Mouse (Mus musculus): Measurements from ENCODE around the gene Sebox. TPM values are rescaled to one million over a fixed set of nuclear protein-coding genes. Genes with fewer than 3 reads are reported as not detected.
A peak's percentile ranks its signal among the peaks of the same experiment; 100 is the strongest.
"Not testable (repeated sequence)": the region's sequence is repeated elsewhere in the genome, so short reads cannot be mapped to it uniquely, and the experiment has no call there.

Gene Sebox
- polyA plus RNA-seq, 1 experiment from 2014 or later, result not detected

GRCm38 (mm10) chr11:78531515-78531914, 28.3 kb downstream of the Sebox start:
- not testable (repeated sequence) for H3K27me3 ChIP-seq (ENCODE audit: control insufficient read depth, insufficient read depth, low read length); H3K9me3 ChIP-seq (replicated peaks; ENCODE audit: control insufficient read depth, low read length); H3K4me3 ChIP-seq (ENCODE audit: low read depth, low read length); ATAC-seq (replicated peaks; ENCODE audit: insufficient number of reproducible peaks, low FRiP score, low TSS enrichment, low read depth); H3K9ac ChIP-seq (replicated peaks; ENCODE audit: low read length); H3K27ac ChIP-seq (replicated peaks; ENCODE audit: low read depth, low read length); H3K4me2 ChIP-seq (ENCODE audit: low read depth, low read length); H3K4me1 ChIP-seq (ENCODE audit: control insufficient read depth, insufficient read depth, low read length); DNase-seq (ENCODE audit: low spot score); H3K36me3 ChIP-seq (replicated peaks; ENCODE audit: control insufficient read depth, insufficient read depth, low read depth, low read length)
- 96% methylated on average over 10 of the region's 10 CpGs for WGBS

DNA sequence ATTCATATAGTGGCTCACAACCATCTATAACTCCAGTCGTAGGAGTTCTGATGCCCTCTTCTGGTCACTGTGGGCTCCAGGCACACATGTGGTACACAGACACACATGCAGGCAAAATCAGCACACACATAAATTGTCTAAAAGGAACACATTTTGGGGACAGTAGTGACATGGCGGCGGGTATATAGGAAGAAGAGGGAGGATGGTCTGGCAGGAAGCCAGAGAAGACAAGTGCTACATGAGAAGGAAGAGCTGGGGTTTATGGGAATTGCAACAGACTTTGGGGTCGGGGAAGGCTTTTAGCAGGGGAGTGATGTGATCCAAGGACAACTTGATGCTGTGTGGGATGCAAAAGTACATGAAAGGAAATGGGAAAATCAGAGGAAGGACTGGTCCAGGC, 31.3 kb downstream of the Sebox start:
- Histone ChIP-seq H3K4me1 (ENCODE audit: control insufficient read depth, insufficient read depth, low read length) (no peaks in the 10 kb centered on the region; the same call in 1 of the 2 replicates), H3K36me3 (replicated peaks; ENCODE audit: control insufficient read depth, insufficient read depth, low read depth, low read length) (no peaks in the 10 kb centered on the region; the same call in 1 of the 2 replicates), H3K9ac (replicated peaks; ENCODE audit: low read length) (no peak overlapping the region), H3K27me3 (ENCODE audit: control insufficient read depth, insufficient read depth, low read length) (no peaks in the 10 kb centered on the region), H3K4me2 (ENCODE audit: low read depth, low read length) (no peak overlapping the region), H3K27ac (replicated peaks; ENCODE audit: low read depth, low read length) (no peak overlapping the region), H3K9me3 (replicated peaks; ENCODE audit: control insufficient read depth, low read length) (no peaks in the 10 kb centered on the region), H3K4me3 (ENCODE audit: low read depth, low read length) (no peak overlapping the region)
- WGBS, result 93% methylated on average over 4 of the region's 4 CpGs
- DNase-seq (ENCODE audit: low spot score) (no peak), ATAC-seq (replicated peaks; ENCODE audit: insufficient number of reproducible peaks, low FRiP score, low TSS enrichment, low read depth) (no peak)

- peak overlapping the region; percentile 75 for H3K27ac ChIP-seq (replicated peaks; ENCODE audit: low read depth, low read length)
- under 1% methylated on average over 23 of the region's 23 CpGs for WGBS
- peak overlapping the region; percentile 83 for H3K4me3 ChIP-seq (ENCODE audit: low read depth, low read length)
- ATAC-seq (replicated peaks; ENCODE audit: insufficient number of reproducible peaks, low FRiP score, low TSS enrichment, low read depth), result no peak; the same call in 1 of the 2 replicates
- peak overlapping the region; percentile 64 for H3K4me2 ChIP-seq (ENCODE audit: low read depth, low read length)
- no peaks in the 10 kb centered on the region for H3K27me3 ChIP-seq (ENCODE audit: control insufficient read depth, insufficient read depth, low read length)
- no peaks in the 10 kb centered on the region; the same call in 1 of the 2 replicates for H3K4me1 ChIP-seq (ENCODE audit: control insufficient read depth, insufficient read depth, low read length)
- peak overlapping the region; percentile 87 for H3K9ac ChIP-seq (replicated peaks; ENCODE audit: low read length)
- H3K9me3 ChIP-seq (replicated peaks; ENCODE audit: control insufficient read depth, low read length), result no peaks in the 10 kb centered on the region
- DNase-seq (ENCODE audit: low spot score), result peak; percentile 75
- H3K36me3 ChIP-seq (replicated peaks; ENCODE audit: control insufficient read depth, insufficient read depth, low read depth, low read length), result no peaks in the 10 kb centered on the region
These were observed 32.3 kb downstream of the Sebox start for GRCm38 (mm10) chr11:78535376-78536079.

DNA sequence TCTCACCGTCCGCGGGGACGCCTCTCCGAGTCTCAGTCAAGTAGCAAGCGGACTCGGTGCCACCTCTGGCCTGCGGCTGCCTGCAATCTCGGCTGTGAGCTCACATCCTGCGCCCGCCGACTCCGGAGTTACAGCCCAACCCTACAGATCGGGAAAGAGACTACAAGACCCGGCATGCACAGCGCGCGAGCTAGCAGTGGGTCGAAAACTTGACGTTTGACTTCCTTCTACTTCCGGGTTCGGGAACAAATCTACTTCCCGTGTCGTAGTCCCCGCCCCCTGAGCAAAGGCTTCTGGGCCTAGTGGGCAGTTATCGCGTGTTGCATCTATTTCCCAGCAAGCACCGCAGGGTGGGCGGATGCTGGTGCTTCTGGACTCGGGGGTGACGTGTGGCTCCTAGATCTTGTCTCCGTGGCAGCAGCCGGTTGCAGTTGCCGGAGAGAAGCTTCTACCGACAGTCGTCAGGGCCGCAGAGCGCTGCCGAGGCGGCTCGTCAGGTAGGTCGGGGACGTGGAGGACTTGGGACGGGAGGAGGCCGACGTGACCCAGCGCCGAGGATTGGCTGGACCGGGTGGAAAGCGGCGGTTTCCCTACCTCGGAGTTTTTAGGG, 32.9 kb downstream of the Sebox start, which contains the start of the genes Tnfaip1 and Ift20:
Gene Tnfaip1, minus strand, starts transcription at position 253 of the 610 bp plus-strand sequence.
Gene Ift20, plus strand, starts transcription at position 282 of the 610 bp plus-strand sequence.
- under 1% methylated on average over 52 of the region's 52 CpGs for WGBS
- no peaks in the 10 kb centered on the region for H3K27me3 ChIP-seq (ENCODE audit: control insufficient read depth, insufficient read depth, low read length)
- H3K36me3 ChIP-seq (replicated peaks; ENCODE audit: control insufficient read depth, insufficient read depth, low read depth, low read length), result no peaks in the 10 kb centered on the region
- H3K4me2 ChIP-seq (ENCODE audit: low read depth, low read length), result peak within 1 kb of the TSS; percentile 75
- H3K27ac ChIP-seq (replicated peaks; ENCODE audit: low read depth, low read length), result peak within 1 kb of the TSS; percentile 75
- H3K4me1 ChIP-seq (ENCODE audit: control insufficient read depth, insufficient read depth, low read length), result no peaks in the 10 kb centered on the region; the same call in 1 of the 2 replicates
- DNase-seq (ENCODE audit: low spot score) (peak; percentile 99), ATAC-seq (replicated peaks; ENCODE audit: insufficient number of reproducible peaks, low FRiP score, low TSS enrichment, low read depth) (peak; percentile 98)
- peak within 1 kb of the TSS; percentile 87 for H3K9ac ChIP-seq (replicated peaks; ENCODE audit: low read length)
- no peaks in the 10 kb centered on the region for H3K9me3 ChIP-seq (replicated peaks; ENCODE audit: control insufficient read depth, low read length)
- peak within 1 kb of the TSS; percentile 83 for H3K4me3 ChIP-seq (ENCODE audit: low read depth, low read length)

GRCm38 (mm10) chr11:78536690-78537084, 33.4 kb downstream of the Sebox start:
- no peaks in the 10 kb centered on the region; the same call in 1 of the 2 replicates for H3K4me1 ChIP-seq (ENCODE audit: control insufficient read depth, insufficient read depth, low read length)
- 4% methylated on average over 14 of the region's 14 CpGs for WGBS
- no peaks in the 10 kb centered on the region for H3K27me3 ChIP-seq (ENCODE audit: control insufficient read depth, insufficient read depth, low read length)
- H3K27ac ChIP-seq (replicated peaks; ENCODE audit: low read depth, low read length), result peak overlapping the region; percentile 47; the same call in 1 of the 2 replicates
- no peak for DNase-seq (ENCODE audit: low spot score)
- H3K36me3 ChIP-seq (replicated peaks; ENCODE audit: control insufficient read depth, insufficient read depth, low read depth, low read length), result no peaks in the 10 kb centered on the region
- no peak for ATAC-seq (replicated peaks; ENCODE audit: insufficient number of reproducible peaks, low FRiP score, low TSS enrichment, low read depth)
- peak overlapping the region; percentile 82 for H3K9ac ChIP-seq (replicated peaks; ENCODE audit: low read length)
- H3K4me2 ChIP-seq (ENCODE audit: low read depth, low read length), result peak overlapping the region; percentile 75
- peak overlapping the region; percentile 83 for H3K4me3 ChIP-seq (ENCODE audit: low read depth, low read length)
- H3K9me3 ChIP-seq (replicated peaks; ENCODE audit: control insufficient read depth, low read length), result no peaks in the 10 kb centered on the region

DNA sequence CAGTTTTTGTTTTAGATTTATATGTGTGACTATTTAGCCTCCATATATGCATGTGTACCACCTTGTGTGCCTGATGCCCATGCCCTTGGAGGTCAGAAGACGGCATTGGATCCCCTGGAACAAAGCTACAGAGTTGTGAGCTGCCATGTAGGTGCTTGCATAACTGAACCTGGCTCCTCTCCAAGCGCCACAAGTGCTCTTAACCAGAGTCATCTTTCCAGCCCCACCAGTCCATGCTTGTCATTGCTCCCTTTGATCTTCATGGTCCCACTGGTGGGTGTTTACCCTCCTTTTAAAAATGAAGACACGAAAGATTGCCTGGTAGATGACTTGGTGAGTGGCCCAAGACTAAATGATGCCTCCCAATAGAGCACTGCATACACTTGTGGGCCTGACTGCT, 37.1 kb downstream of the Sebox start:
- H3K4me2 ChIP-seq (ENCODE audit: low read depth, low read length), result no peak overlapping the region
- no peak overlapping the region for H3K9ac ChIP-seq (replicated peaks; ENCODE audit: low read length)
- H3K27me3 ChIP-seq (ENCODE audit: control insufficient read depth, insufficient read depth, low read length), result no peaks in the 10 kb centered on the region
- DNase-seq (ENCODE audit: low spot score), result no peak
- no peak for ATAC-seq (replicated peaks; ENCODE audit: insufficient number of reproducible peaks, low FRiP score, low TSS enrichment, low read depth)
- no peaks in the 10 kb centered on the region; the same call in 1 of the 2 replicates for H3K4me1 ChIP-seq (ENCODE audit: control insufficient read depth, insufficient read depth, low read length)
- H3K36me3 ChIP-seq (replicated peaks; ENCODE audit: control insufficient read depth, insufficient read depth, low read depth, low read length), result no peaks in the 10 kb centered on the region
- no peak overlapping the region for H3K27ac ChIP-seq (replicated peaks; ENCODE audit: low read depth, low read length)
- WGBS, result 88% methylated on average over 3 of the region's 3 CpGs
- no peak overlapping the region for H3K4me3 ChIP-seq (ENCODE audit: low read depth, low read length)
- no peaks in the 10 kb centered on the region for H3K9me3 ChIP-seq (replicated peaks; ENCODE audit: control insufficient read depth, low read length)

DNA sequence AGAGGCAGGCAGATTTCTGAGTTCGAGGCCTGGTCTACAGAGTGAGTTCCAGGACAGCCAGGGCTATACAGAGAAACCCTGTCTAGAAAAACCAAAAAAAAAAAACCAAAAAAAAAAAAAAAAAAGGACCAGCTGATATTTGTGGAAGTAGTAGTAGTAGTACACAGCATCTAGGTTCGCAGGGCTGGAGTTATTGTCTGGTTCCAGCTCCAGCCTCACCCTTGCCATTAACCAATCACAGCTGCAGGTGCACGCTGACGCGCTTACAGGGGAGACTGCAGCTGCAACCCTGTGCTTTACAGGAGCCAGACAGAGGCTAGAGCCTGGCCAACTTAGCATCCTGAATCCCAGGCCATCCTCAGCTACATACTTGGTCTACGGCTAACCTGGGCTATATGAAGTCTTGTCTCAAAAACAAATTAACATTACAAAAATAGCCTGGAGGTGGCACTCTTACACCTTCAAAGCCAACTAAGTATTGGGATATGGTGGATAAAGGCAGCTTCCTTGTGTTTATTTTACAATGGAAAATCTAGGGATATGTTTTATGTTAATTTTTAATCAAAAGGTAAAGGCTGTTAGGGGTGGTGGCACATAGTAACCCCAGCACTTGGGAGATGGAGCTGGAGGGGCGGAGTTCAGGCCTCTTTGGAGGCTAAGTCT, 41.3 kb downstream of the Sebox start:
- Histone ChIP-seq H3K4me2 (ENCODE audit: low read depth, low read length) (no peak overlapping the region), H3K9ac (replicated peaks; ENCODE audit: low read length) (no peak overlapping the region), H3K4me1 (ENCODE audit: control insufficient read depth, insufficient read depth, low read length) (peaks cover 2% of the 10 kb centered on the region), H3K4me3 (ENCODE audit: low read depth, low read length) (no peak overlapping the region), H3K27ac (replicated peaks; ENCODE audit: low read depth, low read length) (no peak overlapping the region), H3K27me3 (ENCODE audit: control insufficient read depth, insufficient read depth, low read length) (no peaks in the 10 kb centered on the region), H3K9me3 (replicated peaks; ENCODE audit: control insufficient read depth, low read length) (no peaks in the 10 kb centered on the region), H3K36me3 (replicated peaks; ENCODE audit: control insufficient read depth, insufficient read depth, low read depth, low read length) (no peaks in the 10 kb centered on the region)
- WGBS, result 93% methylated on average over 7 of the region's 7 CpGs
- DNase-seq (ENCODE audit: low spot score) (no peak), ATAC-seq (replicated peaks; ENCODE audit: insufficient number of reproducible peaks, low FRiP score, low TSS enrichment, low read depth) (no peak)

All from embryonic facial prominence, embryonic 11.5 days (tissue).